Mouse (Mus musculus) layer of hippocampus, postnatal 36 days (tissue): ENCODE measurements at regions not wholly inside any gene's neighbourhood (a gene's known extent, or its start where the extent isn't known, plus 50 kb on each side); places are given as distances from the start of the nearest gene placed in this dataset.

Source experiments
- DNase-seq, 2 experiments: peaks; one replicate each; pipeline ENCODE4 v3.0.0; 2022

DNA sequence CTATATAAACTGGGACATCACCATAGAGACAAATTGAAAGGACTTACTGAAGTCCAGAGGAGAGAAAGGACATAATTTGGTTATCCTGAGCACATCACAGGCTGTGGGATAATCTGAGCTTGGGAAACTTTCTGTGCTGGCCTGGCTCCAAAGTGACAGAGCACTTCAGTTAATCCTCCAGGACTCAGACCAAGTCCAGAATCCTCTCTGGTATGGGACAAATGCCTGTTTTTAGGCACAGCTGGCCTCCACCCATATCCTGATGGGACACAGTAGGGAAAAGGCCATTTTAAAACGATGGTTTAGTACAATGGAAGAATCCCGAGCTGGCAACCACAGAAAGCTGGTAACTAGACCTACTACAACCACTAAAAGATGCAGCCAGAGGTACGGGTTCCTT, 151.3 kb downstream of the Snx19 start:
- DNase-seq: no peak

DNA sequence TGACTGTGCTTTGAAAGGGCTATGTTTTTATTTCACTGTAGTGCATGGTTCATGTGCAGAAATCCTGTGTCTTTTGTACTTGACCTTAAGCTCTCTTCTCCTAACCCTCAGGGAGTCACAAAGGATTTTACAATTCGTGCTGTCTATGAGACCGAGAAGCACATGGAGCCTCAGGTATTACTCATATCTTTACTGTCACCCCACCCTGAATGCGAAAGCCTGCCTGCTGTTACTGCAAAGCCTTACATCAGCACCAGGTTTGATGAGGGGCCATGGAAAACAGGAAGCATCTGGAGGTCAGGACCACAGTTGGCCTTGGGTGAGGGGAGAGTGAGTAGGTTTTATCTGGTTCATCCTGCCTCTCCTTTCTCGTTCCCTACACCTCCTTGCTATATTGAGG, 150.3 kb downstream of the Snx19 start:
- no peak for DNase-seq

DNA sequence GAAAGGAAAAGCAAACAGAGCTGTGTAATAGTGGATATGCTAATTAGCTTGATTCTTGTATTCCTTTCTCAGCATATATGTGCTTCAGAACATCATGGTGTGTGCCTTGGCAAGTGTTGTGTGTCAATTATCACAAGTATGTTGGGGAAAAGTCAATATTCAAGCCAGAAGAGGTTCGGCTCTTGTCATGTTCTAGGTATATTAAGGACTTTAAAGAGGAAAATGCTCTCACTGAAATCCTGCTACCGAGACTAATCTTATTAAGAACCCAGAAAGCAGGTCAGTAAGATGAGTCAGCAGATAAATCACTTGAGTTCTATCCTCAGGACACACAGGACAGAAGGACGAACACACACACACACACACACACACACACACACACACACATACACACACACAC, 148.6 kb downstream of the Snx19 start:
- DNase-seq: no peak

DNA sequence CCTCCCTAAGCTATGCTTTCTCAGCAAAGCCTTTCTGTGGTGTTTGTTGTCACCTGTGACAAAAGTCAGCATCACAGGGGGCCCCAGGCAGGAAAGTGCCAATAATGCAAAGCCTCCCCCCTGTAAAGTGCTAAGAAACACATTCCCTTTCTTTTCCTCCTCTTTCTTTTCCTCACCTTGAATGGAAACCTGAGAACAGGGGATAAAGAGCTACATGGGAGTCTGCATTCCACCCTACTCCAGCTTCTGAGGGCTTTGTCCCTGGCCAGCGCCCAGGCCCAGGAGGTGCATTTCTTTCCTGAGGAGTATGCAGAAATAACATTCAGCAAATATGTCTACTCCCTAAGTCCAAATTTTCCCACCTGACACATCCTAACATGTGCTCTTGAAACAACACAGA, 146.4 kb downstream of the Snx19 start:
- no peak for DNase-seq

DNA sequence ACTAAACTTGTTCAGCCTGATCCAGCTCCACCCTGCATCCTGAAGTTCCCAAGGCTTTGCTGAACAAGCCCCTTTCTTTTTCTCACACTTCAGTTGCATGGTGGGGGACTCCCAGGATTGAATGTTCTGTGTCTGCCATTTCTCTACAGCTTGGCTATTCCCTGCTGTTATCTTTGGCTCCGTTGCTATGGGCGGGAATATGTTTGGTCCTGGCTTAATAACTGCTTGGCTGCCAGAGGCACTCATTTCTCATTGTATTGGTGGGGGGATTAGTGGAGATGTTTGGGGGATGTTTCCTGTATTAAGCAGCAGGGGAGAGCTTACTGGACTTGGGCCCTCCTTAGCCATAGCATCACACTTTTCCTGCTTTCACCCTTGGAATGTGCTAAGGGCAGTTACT, 144.1 kb downstream of the Snx19 start:
- no peak for DNase-seq

DNA sequence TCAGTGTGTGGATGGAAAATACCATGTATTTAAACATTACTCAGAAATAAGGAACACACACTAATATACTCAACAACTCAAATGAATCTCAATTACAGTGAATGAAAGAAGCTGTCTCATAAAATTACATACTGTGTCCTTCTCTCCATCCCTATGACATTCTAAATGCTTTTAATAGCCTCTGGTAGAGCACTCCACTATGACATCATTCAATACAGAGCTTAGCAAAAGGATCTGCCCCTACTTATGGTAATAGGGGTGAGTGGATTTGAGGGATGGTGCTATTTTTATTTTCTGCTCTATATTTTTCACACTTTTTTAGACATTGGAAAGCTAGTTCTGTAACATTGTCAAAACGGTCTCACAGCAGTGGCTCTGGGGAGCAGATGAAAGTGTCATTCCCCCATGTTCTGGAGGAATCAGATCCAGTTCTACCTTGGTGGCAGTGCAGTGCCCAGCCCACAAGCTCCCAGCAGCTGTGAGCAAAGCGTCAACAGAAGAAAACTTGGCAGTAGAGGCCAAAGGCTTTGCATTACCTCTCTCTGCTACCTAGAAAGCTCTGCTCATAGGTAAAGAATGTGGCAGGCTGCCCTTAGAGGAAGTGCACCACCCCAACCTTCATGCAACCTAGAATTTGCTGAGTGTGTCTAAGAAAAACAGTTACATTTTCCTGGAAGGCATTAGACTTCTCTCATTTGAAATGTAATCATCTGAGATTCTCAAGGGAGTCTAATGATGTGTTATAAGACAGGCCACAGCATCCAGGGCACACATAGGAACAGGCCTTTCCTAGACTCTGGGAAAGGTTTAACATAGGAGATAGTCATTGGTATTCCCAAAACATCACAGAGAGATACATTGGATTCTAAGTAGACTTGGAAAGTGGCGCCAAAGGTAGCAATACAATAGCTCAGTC, 138.1 kb downstream of the Snx19 start:
- no peak for DNase-seq

DNA sequence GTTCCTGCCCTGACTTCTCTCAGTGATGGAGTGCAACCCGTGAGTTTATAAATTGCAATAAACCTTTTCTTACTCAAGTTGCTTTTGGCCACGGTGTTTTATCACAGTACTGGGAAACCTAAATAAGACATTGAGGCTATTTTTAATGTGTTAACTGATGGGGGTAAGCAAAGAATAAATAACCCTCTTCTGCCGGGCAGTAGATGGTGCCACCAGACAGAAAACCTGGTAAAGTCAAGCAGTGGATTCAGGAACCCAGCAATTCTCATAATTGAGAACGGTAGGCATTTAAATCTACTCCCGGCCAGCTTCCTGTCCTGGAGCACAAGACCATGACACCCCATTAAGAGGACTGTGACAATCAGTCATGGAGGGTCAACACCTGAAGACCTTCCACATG, 136.5 kb downstream of the Snx19 start:
- no peak for DNase-seq

DNA sequence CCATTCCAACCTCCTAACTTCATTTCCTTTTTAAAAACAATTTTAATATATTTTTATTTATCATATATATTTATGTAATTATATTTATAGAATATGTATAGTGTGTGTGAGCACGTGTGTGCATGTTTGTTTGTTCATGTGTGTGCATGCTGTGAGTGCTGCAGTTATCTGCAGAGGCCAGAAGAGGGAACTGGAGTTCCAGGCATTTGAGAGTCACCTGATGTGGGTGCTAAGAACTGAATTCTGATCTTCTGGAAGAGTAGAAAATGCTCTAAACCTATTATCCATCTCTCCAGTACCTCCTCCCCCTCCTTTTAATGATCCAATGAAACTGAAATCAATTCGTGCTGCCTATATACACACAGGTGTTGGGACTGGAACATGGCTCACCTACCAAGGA, 128.0 kb downstream of the Snx19 start:
- DNase-seq: no peak

DNA sequence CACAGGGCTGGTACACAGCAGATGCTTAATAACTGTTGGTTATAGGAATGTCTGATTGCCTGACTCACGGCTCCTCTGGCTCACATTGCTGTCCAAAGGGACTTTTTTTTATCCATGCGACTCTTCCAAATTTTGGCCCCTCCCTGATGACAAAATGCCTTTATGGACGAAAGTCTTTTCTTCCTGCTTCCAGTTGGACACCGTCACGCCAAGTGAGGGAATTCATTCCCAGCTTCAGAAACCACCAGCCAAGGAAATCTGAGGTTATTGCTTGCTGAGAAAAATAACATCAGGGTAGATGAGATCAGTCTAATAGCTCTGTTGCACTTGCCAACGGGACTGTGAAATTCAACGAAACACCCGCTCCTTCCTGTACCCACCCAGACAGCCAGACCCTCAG, 125.8 kb downstream of the Snx19 start:
- no peak for DNase-seq

DNA sequence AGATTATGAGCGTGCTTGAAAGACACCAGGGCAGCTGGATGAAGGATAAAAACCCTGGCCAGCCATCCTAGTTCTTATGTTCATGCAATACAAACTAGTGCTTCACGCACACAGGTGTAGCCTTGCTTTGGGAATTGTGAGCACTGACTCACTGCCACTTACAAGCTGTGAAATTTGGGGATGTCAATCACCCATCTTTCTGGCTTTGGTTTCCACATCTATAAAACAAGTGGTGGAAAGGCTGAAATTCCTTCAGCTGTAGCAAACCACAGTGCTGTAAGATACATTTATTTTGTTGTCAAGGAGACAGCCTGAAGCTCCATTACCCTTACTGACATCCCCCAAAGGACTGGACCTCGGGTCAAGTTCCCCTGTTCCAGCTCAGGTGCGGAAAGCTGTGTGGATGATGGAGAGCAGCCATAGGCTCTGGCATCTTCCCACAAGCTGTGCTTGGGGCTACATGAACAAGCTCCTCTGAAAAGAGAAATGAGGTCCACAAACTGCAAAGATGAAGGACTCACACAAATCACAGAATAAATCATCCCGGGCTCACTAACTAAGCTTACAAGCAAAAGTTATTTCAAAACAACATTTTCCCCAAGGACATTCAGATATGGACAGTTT, 123.1 kb downstream of the Snx19 start:
- no peak for DNase-seq

DNA sequence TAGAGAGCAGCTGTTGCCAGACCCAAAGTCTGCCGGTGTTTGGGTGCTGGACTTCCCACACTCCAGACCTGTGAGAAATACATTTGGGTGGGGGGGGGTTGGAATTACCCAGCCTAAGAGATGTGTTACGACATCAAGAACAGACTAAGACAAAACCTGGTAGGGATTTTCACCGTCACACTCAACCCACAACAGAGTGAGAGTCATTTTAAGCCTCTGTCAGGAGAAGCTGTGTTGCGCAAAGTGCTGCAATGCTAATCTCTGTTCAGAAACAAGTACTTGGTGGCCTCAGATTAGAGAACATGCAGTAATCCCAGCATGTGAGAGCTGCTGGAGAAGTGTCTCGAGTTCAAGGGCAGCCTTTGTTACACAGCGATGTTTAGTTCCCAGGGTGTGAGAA, 113.0 kb downstream of the Snx19 start:
- DNase-seq: no peak

DNA sequence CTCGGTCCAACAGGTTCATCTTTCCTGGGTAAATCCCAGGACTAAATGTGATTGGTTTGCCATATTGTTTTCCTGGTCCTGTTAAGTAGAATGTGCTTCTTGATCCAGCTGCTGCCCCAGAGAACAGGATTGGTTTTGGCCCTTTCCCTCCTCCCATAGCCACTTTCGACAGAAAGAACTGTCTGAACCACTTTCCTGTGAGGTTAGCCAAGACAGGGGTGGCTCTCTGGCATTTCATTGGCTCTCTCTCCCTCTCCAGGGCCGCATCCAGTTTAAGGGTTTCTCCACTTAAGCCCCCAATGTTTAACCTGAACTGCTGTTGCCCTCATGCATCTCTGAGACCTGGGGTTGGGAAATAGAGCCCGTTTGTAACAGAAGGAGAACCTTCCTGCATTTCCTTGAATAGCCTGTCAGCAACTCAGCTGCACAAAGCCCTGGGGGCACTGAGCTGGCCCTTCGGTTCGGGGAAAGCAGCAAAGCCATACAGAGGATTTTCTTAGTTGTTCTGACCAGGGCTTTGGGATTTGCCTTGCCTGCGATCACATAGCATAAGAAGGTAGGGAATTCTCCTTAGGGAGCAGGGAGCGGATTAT, 109.7 kb downstream of the Snx19 start:
- no peak for DNase-seq

DNA sequence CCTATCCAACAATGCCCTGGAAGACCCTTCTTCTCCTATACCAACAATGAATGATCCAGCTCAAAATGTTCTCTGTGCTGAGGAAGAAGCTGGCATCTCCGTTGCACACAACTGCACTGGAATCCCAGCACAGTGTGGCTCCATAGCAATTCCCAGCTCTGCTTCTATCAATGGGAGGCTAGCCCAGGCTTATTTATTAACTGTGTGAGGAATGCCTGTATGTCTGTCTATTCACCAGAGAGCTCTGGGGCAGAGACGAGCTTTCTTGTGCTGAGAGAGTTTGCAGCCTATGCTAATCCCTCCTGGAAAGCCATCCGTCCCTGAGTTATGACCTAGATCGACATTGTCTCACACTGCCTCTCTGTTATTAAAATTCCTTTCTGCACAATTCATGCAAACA, 108.1 kb downstream of the Snx19 start:
- no peak for DNase-seq

DNA sequence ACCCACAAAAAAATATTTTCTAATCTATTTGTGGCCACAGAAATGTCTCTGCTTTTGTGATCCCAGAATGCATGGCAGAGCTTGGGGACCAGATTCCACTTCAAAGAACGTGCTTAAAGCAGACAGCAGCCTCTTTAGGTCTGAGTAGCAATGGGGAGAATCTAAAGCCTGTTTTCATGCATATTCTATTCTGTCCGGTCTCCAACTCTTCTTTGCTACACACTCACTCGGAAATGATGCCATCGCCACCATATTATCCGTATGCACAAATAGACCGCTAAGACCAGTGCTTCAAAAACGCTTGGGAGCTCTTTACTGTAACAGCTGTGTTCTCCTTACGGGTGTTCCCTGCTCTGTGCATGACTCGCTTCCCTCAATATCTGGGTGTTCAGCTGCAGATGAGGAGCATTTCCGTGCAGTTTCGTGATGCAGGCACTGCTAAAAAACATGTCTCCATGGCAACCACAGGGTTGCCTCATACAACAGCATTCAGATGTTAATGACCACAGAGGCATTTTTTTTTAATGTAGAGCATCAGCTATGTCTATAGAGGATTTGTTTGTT, 107.0 kb downstream of the Snx19 start:
- peak; percentile 6 to 14 for DNase-seq

DNA sequence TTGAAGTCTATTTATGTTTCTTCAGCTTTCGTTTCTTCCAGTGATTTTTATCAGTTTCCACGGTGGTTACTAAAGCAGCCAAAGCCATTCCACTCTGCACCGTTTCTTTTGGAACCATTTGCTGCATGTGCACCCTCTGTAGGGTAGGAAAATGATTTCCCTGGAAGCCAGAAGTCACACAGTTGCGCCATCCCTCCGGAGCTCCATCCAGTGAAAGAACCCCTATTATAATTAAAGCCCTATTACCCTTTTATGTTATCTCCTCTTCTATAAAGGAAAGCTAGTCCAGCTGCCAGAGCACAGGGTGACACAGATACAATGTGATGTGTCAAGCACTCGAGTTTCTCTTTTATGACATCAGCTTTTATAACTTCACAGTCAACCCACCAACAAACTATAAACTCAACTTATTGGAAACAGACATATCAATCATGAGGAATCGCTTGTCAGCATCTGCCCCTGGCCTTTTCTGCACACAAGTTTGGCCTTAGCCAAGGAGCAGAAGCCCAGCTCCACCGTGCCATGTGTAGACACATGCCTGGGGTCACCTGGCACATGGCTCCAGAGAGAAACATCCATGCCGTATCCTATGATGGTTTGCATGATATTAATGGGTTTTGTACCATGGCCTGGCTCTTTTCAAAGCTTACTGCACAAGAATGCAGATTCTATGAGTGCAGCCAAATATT, 106.3 kb downstream of the Snx19 start:
- no peak for DNase-seq

DNA sequence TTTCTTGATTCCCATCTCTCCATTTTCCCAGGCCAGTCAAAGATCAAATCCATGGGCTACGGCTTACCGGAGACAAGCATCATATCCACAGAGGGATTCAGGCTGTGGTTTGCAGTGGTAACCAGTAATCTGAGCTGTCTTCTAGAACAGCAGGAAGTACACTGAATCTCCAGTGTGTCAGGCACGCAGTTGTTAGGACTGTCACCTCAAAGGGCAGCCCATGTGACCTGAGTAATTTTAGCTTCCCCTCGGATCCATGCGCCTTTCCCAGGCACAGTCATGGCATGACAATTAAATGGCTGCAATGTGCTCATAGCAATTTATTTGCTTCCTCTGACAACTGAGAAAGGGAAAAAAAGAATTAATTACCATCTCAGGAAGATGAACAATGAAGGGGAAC, 98.2 kb downstream of the Snx19 start:
- DNase-seq: no peak

DNA sequence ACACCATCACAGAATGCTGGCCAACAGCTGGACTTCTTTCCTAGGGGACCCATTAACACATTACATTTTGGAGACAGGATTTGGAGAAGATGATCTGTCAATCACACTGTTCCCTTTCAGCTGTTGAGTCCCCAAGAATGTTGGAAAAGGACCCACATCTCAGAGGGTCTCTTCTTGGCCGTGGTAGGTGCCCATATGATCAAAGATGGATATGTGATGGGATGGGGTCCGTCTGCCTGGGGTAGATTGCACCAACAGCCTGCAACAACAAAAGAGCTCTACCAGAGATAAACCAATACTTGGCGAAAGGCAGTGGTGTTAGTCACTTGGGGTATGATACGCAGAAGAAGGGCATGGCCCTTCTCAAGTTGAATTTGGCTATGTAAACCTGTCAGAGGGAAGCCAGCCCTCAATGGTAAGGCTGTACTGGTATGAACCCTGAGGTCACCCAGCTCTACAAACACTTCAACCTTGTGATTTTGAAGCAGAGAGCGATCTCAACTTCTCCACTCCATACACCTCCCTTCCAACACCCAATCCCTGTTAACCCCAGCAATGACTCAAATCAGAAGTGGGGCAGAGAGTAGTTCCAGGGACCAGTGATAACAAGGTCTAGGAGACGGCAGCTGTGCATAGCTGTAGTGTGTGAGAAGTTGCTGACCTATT, 97.6 kb downstream of the Snx19 start:
- DNase-seq: no peak

DNA sequence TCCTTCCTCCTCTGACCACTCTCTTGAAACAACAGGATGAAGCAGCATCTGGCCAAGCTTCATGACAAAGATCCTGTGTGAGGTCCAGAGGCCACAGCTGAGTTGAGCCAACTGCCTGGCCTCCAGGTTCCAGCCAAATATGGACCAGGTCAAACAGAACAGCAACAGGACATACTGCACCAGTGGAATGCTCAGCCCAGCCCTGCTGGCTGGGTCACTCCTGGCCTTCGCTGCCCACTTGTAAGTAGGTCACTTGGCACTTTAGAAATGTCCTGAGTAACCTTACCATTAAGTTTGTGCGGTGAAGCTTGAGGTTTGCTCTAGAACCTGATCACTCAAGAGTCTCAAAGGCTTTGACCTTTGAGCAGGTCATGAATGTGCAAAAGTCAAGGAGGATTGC, 96.9 kb downstream of the Snx19 start:
- no peak for DNase-seq

DNA sequence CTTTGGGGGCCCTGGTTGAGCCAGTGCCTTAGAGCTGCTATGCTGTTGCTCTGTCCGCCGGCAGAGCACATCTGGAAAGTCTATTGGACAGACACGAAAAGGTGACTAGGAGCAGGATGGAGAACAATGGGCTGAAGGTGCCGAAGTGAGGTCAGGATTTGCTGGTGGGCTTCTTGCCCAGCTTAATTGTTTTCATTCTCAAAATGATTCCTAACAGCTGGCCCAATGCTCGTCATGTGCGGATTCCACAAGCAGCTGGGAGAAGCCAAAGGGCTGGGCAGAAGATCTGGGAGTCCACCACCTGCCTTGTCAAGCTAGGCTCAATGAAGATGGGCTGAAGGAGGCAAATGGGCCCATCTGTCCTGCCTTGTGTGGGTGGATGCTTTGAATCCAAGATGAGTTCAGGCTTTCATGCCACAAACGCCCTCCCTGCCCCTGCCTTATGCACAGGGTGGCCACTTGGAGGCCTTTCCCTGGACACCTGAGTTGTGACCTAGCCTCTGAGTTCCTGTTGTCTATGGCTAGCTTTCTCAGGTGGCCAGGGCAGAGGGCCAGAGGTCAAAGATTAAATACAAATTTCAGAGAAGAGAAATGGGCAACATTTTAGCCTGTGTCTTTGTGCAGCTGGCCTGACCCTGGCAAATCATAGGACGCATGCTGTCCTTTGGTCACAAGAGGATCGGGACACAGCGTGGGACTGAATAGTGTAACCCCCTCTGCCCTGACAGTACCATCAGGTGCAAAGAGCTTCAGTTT, 95.9 kb downstream of the Snx19 start:
- DNase-seq: no peak

DNA sequence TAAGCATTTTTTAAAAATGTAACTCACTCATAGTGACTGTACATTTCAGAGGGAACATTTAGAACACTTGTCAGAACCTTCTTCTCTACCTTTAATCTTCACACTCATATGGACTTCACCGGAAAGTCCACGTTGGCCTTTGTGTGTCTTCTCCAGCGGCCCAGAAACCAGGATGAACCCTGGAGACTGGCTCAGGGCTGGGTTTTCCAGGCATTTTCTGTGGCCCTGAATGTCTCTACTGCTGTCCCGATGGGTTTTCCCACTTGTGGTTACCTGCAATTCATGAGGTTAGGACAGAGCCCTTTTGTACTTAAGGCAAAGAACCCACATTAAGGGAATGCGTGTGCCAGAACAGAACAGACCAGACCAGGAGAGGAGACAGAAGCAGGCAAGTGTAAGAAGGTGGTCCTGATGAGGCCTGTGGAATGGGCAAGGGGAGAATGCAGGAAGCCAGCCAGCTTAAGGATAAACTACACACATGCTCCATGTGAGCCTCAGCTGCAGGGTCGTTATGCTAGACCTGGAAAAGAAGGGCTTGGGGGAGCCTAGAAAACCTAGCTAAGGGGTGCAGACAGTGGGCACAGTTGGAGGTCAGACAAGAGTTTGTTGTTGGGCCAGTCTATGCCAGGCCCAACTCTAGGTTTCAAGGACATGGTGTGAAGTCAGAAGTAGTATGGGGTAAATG, 94.8 kb downstream of the Snx19 start:
- no peak for DNase-seq

DNA sequence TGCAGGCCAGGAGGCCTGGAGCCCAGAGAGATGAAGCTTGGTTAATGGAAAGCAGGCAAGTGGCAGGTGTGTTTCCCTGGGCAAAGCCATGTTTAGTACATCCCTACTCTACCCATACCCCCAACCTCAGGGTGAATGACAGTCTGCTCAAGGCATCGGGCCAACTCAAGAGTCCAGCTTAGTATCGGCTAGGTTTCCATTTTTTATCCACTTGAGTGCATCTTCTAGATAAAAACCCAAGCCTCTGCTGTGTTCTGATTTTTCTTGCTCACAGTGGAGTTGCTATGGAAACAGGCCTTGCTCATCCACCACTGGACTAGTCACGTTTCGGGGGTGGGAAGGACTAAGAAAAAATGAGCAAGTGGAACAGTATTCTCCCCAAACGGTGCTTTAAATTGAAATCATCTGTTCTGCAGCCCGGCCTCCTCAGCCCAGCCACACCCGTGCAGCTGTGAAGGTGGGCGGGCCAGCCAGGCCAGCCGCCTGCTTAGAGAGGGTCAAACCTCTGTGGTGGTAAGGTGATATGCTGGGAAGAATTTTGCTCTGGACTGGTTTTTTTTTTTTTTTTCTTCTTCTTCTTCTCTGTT, 94.0 kb downstream of the Snx19 start:
- DNase-seq: peak; percentile 20 to 34
